Mouse (Mus musculus) kidney, adult 8-10 months (tissue): Measurements from ENCODE around the gene Lrrc36.

ENCODE experiments used
- DNase-seq, 2 experiments: peaks; one replicate each; pipeline ENCODE4 v3.0.0; 2022

The Lrrc36 gene

GRCm38 (mm10) chr8:105488082-105488481 is 74.7 kb downstream of the Lrrc36 start:
- no peak for DNase-seq

- no peak for DNase-seq
Observed at GRCm38 (mm10) chr8:105489281-105489680, 75.9 kb downstream of the Lrrc36 start.

- DNase-seq: no peak
Observed at GRCm38 (mm10) chr8:105493495-105493894, 80.1 kb downstream of the Lrrc36 start.

GRCm38 (mm10) chr8:105494566-105494965 is 81.2 kb downstream of the Lrrc36 start:
- DNase-seq: no peak

GRCm38 (mm10) chr8:105495350-105496302 is 82.3 kb downstream of the Lrrc36 start:
- no peak for DNase-seq

GRCm38 (mm10) chr8:105496439-105497180 is 83.2 kb downstream of the Lrrc36 start, which contains the start of gene Zdhhc1:
TSS of gene Zdhhc1 (minus strand) at chr8:105496902.
- DNase-seq: peak; percentile 84 to 89

- no peak for DNase-seq
Observed at GRCm38 (mm10) chr8:105499787-105500186, 86.4 kb downstream of the Lrrc36 start.

GRCm38 (mm10) chr8:105504617-105505016 is 91.2 kb downstream of the Lrrc36 start:
- no peak for DNase-seq

- no peak for DNase-seq
Observed at GRCm38 (mm10) chr8:105506977-105507376, 93.6 kb downstream of the Lrrc36 start.

- DNase-seq: no peak
Observed at GRCm38 (mm10) chr8:105508758-105509157, 95.4 kb downstream of the Lrrc36 start.

- no peak for DNase-seq
Observed at GRCm38 (mm10) chr8:105509997-105510735, 96.8 kb downstream of the Lrrc36 start.
